Mouse (Mus musculus): ENCODE data around the gene Mrpl9.

Gene Mrpl9

GRCm38 (mm10) chr3:94442951-94443596 is at the start of gene Mrpl9:
Gene Mrpl9 (plus strand): TSS chr3:94443318.
- DNase-seq (ENCODE audit: low spot score) = peak; percentile 93

- DNase-seq (ENCODE audit: low spot score) = no peak
Observed at GRCm38 (mm10) chr3:94396336-94396735, 46.8 kb upstream of the Mrpl9 start.

GRCm38 (mm10) chr3:94396851-94397250 is 46.3 kb upstream of the Mrpl9 start:
- DNase-seq (ENCODE audit: low spot score) = no peak

- DNase-seq (ENCODE audit: low spot score) = no peak
Observed at GRCm38 (mm10) chr3:94398217-94398616, 44.9 kb upstream of the Mrpl9 start, which contains the start of gene Lingo4. Gene Lingo4 (plus strand): TSS chr3:94398517.

- DNase-seq (ENCODE audit: low spot score) = no peak
Observed at GRCm38 (mm10) chr3:94398943-94399481, 44.1 kb upstream of the Mrpl9 start.

- DNase-seq (ENCODE audit: low spot score) = no peak
Observed at GRCm38 (mm10) chr3:94399663-94400310, 43.3 kb upstream of the Mrpl9 start.

GRCm38 (mm10) chr3:94402451-94402850 is 40.7 kb upstream of the Mrpl9 start:
- no peak for DNase-seq (ENCODE audit: low spot score)

- peak; percentile 41 for DNase-seq (ENCODE audit: low spot score)
Observed at GRCm38 (mm10) chr3:94404366-94405054, 38.6 kb upstream of the Mrpl9 start.

GRCm38 (mm10) chr3:94405561-94405960 is 37.6 kb upstream of the Mrpl9 start:
- DNase-seq (ENCODE audit: low spot score) = no peak

GRCm38 (mm10) chr3:94412530-94412929 is 30.6 kb upstream of the Mrpl9 start:
- DNase-seq (ENCODE audit: low spot score) = no peak

- peak; percentile 92 for DNase-seq (ENCODE audit: low spot score)
Observed at GRCm38 (mm10) chr3:94413031-94413679, 30.0 kb upstream of the Mrpl9 start, which contains the start of gene Tdrkh. Gene Tdrkh (plus strand): TSS chr3:94413273.

- no peak for DNase-seq (ENCODE audit: low spot score)
Observed at GRCm38 (mm10) chr3:94430980-94431379, 12.1 kb upstream of the Mrpl9 start.

- no peak for DNase-seq (ENCODE audit: low spot score)
Observed at GRCm38 (mm10) chr3:94434305-94434704, 8.8 kb upstream of the Mrpl9 start.

GRCm38 (mm10) chr3:94436420-94436819 is 6.7 kb upstream of the Mrpl9 start:
- no peak for DNase-seq (ENCODE audit: low spot score)

GRCm38 (mm10) chr3:94441182-94441581 is 1.9 kb upstream of the Mrpl9 start:
- peak; percentile 53 for DNase-seq (ENCODE audit: low spot score)

- DNase-seq (ENCODE audit: low spot score) = peak; percentile 17
Observed at GRCm38 (mm10) chr3:94443597-94443964, 463 bp downstream of the Mrpl9 start, which contains the start of gene Oaz3. Gene Oaz3 (minus strand): TSS chr3:94443915.

- DNase-seq (ENCODE audit: low spot score) = no peak
Observed at GRCm38 (mm10) chr3:94449377-94449776, 6.3 kb downstream of the Mrpl9 start.

- DNase-seq (ENCODE audit: low spot score) = peak; percentile 94
Observed at GRCm38 (mm10) chr3:94456529-94457000, 13.4 kb downstream of the Mrpl9 start.

- DNase-seq (ENCODE audit: low spot score) = no peak
Observed at GRCm38 (mm10) chr3:94457055-94457454, 13.9 kb downstream of the Mrpl9 start.

- DNase-seq (ENCODE audit: low spot score) = no peak
Observed at GRCm38 (mm10) chr3:94459834-94460233, 16.7 kb downstream of the Mrpl9 start.

GRCm38 (mm10) chr3:94463926-94464578 is 20.9 kb downstream of the Mrpl9 start:
- DNase-seq (ENCODE audit: low spot score) = no peak

Data from adipocyte (in vitro differentiated cells).